Mouse (Mus musculus): Measurements from ENCODE around the gene Gm49368. TPM values are rescaled to one million over a fixed set of nuclear protein-coding genes. Genes with fewer than 3 reads are reported as not detected.

The Gm49368 gene
- not detected for total RNA-seq (2023)

GRCm38 (mm10) chr7:128062456-128062855 is at the start of gene Gm49368, which contains the start of gene Itgam:
TSS of gene Gm49368 (plus strand) at chr7:128062683.
TSS of gene Itgam (plus strand) at chr7:128062640.

GRCm38 (mm10) chr7:128128741-128129720 is 66.5 kb downstream of the Gm49368 start, which contains the start of gene Itgax:
TSS of gene Itgax (plus strand) at chr7:128129547.

DNA sequence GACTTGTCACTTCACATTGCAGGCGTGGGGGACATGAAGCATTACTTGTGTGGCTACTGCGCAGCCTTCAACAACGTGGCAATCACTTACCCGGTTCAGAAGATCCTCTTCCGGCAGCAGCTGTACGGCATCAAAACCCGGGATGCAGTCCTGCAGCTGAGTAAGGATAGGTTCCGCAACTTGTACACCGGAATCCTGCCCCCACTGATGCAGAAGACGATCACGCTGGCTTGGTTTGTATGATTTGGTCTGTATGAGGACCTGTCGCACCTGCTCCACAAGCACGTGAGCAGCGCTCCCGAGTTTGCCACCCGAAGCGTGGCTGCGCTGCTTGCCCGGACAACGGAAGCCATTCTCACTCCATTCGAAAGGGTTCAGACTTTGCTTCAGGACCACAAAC is 91.6 kb downstream of the Gm49368 start, which contains the start of gene Itgad:
Gene Itgad (plus strand): TSS at position 301 of the 400 bp plus-strand sequence.

Other genes with a start within 250 kb of the Gm49368 start
- 114 TPM for gene Stx4a, start 238.4 kb upstream of the Gm49368 start, total RNA-seq (2023)
- gene Stx1b, start 238.1 kb upstream of the Gm49368 start, total RNA-seq (2023) = not detected
- 89.5 TPM for gene Zfp646, start 186.5 kb upstream of the Gm49368 start, total RNA-seq (2023)
- gene Zfp668, start 185.9 kb upstream of the Gm49368 start, total RNA-seq (2023) = 20.5 TPM
- gene Prss53, start 171.7 kb upstream of the Gm49368 start, total RNA-seq (2023) = 0.44 TPM
- gene Gm21974, start 167.2 kb upstream of the Gm49368 start, total RNA-seq (2023) = not detected
- 15.3 TPM for gene Vkorc1, start 167.1 kb upstream of the Gm49368 start, total RNA-seq (2023)
- 36.7 TPM for gene Bckdk, start 158.6 kb upstream of the Gm49368 start, total RNA-seq (2023)
- 37.3 TPM for gene Kat8, start 150.2 kb upstream of the Gm49368 start, total RNA-seq (2023)
- gene Prss8, start 132.6 kb upstream of the Gm49368 start, total RNA-seq (2023) = not detected
- 1.4 TPM for gene Prss36, start 116.0 kb upstream of the Gm49368 start, total RNA-seq (2023)
- 865 TPM for gene Fus, start 95.2 kb upstream of the Gm49368 start, total RNA-seq (2023)
- 60.1 TPM for gene Pycard, start 68.8 kb upstream of the Gm49368 start, total RNA-seq (2023)
- gene Trim72, start 58.7 kb upstream of the Gm49368 start, total RNA-seq (2023) = 2.4 TPM
- 4.8 TPM for gene Itgam, start within 50 bp of the Gm49368 start, total RNA-seq (2023)
- gene Itgax, start 66.9 kb downstream of the Gm49368 start, total RNA-seq (2023) = 3.6 TPM
- gene Itgad, start 91.7 kb downstream of the Gm49368 start, total RNA-seq (2023) = 6.2 TPM
- not detected for gene Cox6a2, start 143.7 kb downstream of the Gm49368 start, total RNA-seq (2023)
- 27.5 TPM for gene Armc5, start 174.7 kb downstream of the Gm49368 start, total RNA-seq (2023)
- gene 9130023H24Rik, start 175.3 kb downstream of the Gm49368 start, total RNA-seq (2023) = 3.2 TPM
- gene Tgfb1i1, start 184.1 kb downstream of the Gm49368 start, total RNA-seq (2023) = 8.1 TPM
- gene Slc5a2, start 203.0 kb downstream of the Gm49368 start, total RNA-seq (2023) = not detected
- gene BC017158, start 235.5 kb downstream of the Gm49368 start, total RNA-seq (2023) = 26.4 TPM

All from CD4-positive naive resting alpha-beta T cell, adult 57 days (primary cell).